Mouse (Mus musculus) E14TG2a.4 (cell line): ENCODE results near the gene Cyp2d22.
A peak's percentile ranks its signal among the peaks of the same experiment; 100 is the strongest.

Experiments used
- H3K27me3 ChIP-seq: 2 replicates; pipeline ENCODE4 v1.6.1; 2014; ENCODE audit warnings: low read length, control low read depth; ENCODE audit not compliant: insufficient read depth
- H3K36me3 ChIP-seq: 2 replicates; pipeline ENCODE4 v1.6.1; 2014; ENCODE audit warnings: low read length, control low read depth; ENCODE audit not compliant: insufficient read depth
- H3K4me1 ChIP-seq: replicated peaks from 2 replicates; pipeline ENCODE4 v1.6.1; 2014; ENCODE audit warnings: low read depth, low read length, control low read depth
- H3K4me3 ChIP-seq: replicated peaks from 2 replicates; pipeline ENCODE4 v1.5.1; 2014; ENCODE audit warnings: mild to moderate bottlenecking, low read length
- H3K9me3 ChIP-seq: 2 replicates; pipeline ENCODE4 v1.6.1; 2014; ENCODE audit warnings: low read length, control low read depth
- CTCF ChIP-seq: conservative IDR thresholded peaks from 2 replicates; pipeline ENCODE4 v1.5.1; 2014; ENCODE audit warnings: low read length
- NANOG ChIP-seq: IDR thresholded peaks from 2 replicates; pipeline ENCODE4 v1.6.1; 2014; ENCODE audit warnings: borderline replicate concordance, low read length, mixed read lengths
- POU5F1 ChIP-seq: IDR thresholded peaks from 2 replicates; pipeline ENCODE4 v1.6.1; 2014; ENCODE audit warnings: low read length, borderline replicate concordance

Gene Cyp2d22

DNA sequence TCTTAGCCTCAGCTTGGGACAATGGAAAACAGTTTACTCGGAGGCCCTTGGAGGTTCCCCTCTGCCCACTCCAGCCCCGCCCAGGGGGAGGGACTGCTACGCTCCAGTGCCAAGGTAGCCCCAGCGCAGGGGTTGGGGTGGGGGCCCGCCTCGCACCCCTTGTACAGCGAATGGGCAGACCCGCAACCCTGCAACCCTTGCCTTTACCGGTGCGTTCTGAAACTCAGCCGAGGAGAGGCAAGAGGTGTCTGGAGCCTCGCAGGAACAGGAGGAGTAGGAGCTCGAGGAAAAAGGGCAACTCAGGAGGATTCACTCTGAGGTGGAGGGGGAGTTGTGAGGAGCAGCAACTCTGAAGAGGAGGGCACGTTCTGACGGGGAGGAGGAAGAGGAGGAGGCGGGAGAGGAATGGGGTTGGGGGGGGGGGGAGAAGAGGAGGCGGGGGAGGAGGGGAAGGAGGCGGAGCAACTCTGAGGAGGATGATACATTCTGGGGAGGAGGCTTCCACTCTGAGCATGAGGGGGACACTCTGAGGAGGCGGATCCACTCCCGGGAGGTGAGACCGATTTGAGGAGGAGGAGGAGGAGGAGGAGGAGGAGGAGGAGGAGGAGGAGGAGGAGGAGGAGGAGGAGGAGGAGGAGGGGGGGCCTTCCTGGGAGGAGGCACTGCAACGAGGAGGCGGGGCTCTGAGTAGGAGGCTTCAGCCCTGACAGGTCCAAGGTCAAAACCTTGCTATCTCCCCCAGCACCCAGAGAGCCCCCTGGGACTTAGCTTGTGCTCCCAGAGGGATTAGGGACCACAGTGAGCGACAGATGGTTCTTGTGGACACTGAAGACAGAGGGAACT lies at the start of gene Cyp2d22:
Gene Cyp2d22, minus strand, starts transcription at position 390 of the 843 bp plus-strand sequence.
- H3K9me3 ChIP-seq, result peaks cover 18% of the 10 kb centered on the region
- peak within 1 kb of the TSS; percentile 70 for H3K4me3 ChIP-seq
- no peaks in the 10 kb centered on the region for H3K36me3 ChIP-seq
- peaks cover 18% of the 10 kb centered on the region for H3K27me3 ChIP-seq
- TF ChIP-seq CTCF (no peak), POU5F1 (no peak), NANOG (no peak)
- peaks cover 20% of the 10 kb centered on the region for H3K4me1 ChIP-seq

DNA sequence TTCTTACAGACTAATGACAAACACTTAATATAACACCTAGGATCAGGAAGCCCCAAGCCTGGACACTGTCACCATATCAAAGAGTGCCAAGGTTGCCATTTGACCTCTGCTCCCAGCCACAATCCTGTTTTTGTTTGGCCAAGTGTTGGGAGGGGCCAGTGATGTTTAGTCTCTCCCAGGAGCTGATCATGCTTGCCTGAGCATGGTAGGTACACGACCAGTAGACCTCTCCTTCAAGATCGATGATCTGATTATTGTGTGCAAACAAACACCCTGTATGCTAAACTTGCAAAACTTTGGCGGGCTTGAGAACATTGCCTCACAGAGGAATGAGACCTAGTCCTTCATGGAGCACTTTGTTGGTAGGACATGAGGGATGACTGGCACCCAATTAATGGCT lies 43.4 kb upstream of the Cyp2d22 start:
- no peak for TF ChIP-seq CTCF
- no peak for TF ChIP-seq NANOG
- no peak for TF ChIP-seq POU5F1
- no peaks in the 10 kb centered on the region for H3K36me3 ChIP-seq
- no peaks in the 10 kb centered on the region for H3K27me3 ChIP-seq
- H3K4me1 ChIP-seq, result no peaks in the 10 kb centered on the region
- H3K9me3 ChIP-seq, result peaks cover 34% of the 10 kb centered on the region
- H3K4me3 ChIP-seq, result no peak overlapping the region

DNA sequence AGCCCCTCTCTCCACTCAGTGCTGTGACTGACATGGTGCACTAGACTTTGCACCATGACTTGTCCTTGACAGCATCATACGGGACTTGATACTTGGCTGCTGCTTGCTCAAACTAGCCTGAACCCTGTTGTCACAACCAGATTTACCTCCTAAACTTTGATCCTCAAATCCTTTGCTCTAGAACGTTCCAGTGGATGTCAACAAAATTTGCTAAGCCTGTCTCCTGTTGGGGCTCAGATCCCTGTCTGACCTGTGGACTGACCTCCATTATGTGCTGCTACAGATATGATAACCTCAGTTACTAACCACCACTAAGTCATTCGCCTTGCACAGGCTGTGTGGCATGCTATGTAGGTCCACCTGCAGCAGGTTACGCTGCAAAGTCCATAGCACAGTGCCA lies 42.9 kb upstream of the Cyp2d22 start:
- TF ChIP-seq POU5F1, result no peak
- TF ChIP-seq NANOG, result no peak
- TF ChIP-seq CTCF, result no peak
- Histone ChIP-seq H3K9me3 (peaks cover 29% of the 10 kb centered on the region), H3K36me3 (no peaks in the 10 kb centered on the region), H3K27me3 (no peaks in the 10 kb centered on the region), H3K4me3 (no peak overlapping the region), H3K4me1 (no peaks in the 10 kb centered on the region)

DNA sequence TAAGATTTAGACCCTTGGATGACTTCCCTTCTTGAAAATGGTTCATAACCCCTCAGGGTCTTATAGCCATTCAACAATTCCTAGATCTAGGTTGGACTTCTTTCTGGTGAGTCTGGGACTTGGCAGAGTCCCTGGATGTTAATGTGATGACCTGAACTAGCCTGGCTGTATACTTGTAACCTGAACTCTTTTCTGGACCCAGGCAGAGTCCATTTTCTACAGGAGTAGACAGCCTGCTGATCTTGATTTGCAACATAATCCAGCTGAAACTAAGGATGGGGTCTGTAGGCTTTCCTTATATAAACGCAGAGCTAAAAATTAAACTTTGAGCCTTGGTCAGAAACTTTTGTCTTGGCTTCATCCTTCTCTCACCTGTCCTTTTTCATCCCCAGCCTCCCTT lies 38.6 kb upstream of the Cyp2d22 start:
- Histone ChIP-seq H3K27me3 (no peaks in the 10 kb centered on the region), H3K9me3 (peaks cover 8% of the 10 kb centered on the region; the same call in 1 of the 2 replicates), H3K4me1 (peaks cover 10% of the 10 kb centered on the region), H3K36me3 (no peaks in the 10 kb centered on the region), H3K4me3 (no peak overlapping the region)
- TF ChIP-seq CTCF, result no peak
- no peak for TF ChIP-seq NANOG
- no peak for TF ChIP-seq POU5F1

GRCm38 (mm10) chr15:82416797-82417789 lies 37.0 kb upstream of the Cyp2d22 start:
- H3K4me1 ChIP-seq, result peaks cover 10% of the 10 kb centered on the region
- H3K27me3 ChIP-seq, result no peaks in the 10 kb centered on the region
- H3K9me3 ChIP-seq, result peaks cover 6% of the 10 kb centered on the region; the same call in 1 of the 2 replicates
- TF ChIP-seq POU5F1, result no peak
- TF ChIP-seq CTCF, result peak; percentile 21; the same call in 1 of the 2 replicates
- no peaks in the 10 kb centered on the region for H3K36me3 ChIP-seq
- peak overlapping the region; percentile 68 for H3K4me3 ChIP-seq

DNA sequence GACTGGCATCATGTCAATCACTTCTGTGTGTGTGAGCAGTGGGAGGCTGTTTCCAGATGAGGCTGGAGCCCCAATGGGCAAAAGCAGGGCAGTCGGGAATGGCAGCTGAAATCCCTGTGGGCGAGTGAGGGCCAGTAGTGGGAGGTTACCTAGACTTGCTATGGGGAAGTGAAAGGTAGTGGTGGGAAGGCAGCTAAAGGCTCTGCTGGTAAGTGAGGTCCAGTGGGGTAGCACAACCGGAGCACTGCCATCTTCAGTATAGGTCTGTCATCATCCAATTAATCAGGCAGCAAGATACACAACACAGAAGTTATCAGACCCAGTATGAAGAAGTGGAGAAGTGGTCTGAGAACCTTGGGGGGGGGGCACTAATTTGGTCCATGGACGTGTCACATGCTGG lies 27.5 kb upstream of the Cyp2d22 start:
- Histone ChIP-seq H3K9me3 (peaks cover 5% of the 10 kb centered on the region), H3K4me3 (no peak overlapping the region), H3K36me3 (no peaks in the 10 kb centered on the region), H3K4me1 (no peaks in the 10 kb centered on the region), H3K27me3 (no peaks in the 10 kb centered on the region; the same call in 1 of the 2 replicates)
- no peak for TF ChIP-seq CTCF
- no peak for TF ChIP-seq NANOG
- no peak for TF ChIP-seq POU5F1

DNA sequence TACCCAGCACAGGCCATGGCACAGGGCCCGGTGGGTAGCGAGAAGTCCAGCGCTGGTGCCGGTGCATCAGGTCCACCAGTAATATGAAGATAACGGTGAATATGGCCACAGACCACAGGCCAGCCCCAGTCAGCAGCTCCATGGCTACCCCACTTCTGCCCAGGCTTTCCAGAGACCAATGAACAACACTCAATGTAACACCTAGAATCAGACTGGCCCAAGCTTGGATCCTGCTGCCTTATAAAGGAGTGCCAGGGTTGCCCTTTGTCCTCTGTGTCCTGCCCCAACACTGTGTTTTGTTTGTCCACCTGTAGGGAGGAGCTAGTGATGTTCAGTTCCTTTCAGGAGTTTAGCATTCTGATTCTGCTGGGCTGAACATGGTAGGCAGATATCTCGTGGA lies 26.9 kb upstream of the Cyp2d22 start, which contains the start of gene Cyp2d10:
Gene Cyp2d10, minus strand, starts transcription at position 215 of the 400 bp plus-strand sequence.
- H3K27me3 ChIP-seq, result no peaks in the 10 kb centered on the region; the same call in 1 of the 2 replicates
- H3K4me1 ChIP-seq, result no peaks in the 10 kb centered on the region
- no peak within 1 kb of the TSS for H3K4me3 ChIP-seq
- no peaks in the 10 kb centered on the region for H3K36me3 ChIP-seq
- TF ChIP-seq NANOG (no peak), CTCF (no peak), POU5F1 (no peak)
- peaks cover 5% of the 10 kb centered on the region for H3K9me3 ChIP-seq

- H3K4me1 ChIP-seq, result no peaks in the 10 kb centered on the region
- H3K27me3 ChIP-seq, result no peaks in the 10 kb centered on the region; the same call in 1 of the 2 replicates
- TF ChIP-seq CTCF, result no peak
- no peak for TF ChIP-seq POU5F1
- no peak for TF ChIP-seq NANOG
- H3K36me3 ChIP-seq, result no peaks in the 10 kb centered on the region
- peaks cover 5% of the 10 kb centered on the region for H3K9me3 ChIP-seq
- H3K4me3 ChIP-seq, result no peak overlapping the region
Observed at GRCm38 (mm10) chr15:82404163-82404562, 24.1 kb upstream of the Cyp2d22 start.
